Mouse (Mus musculus) left cerebral cortex, adult 8-10 months (tissue): ENCODE results near the gene Ror2. TPM values are rescaled to one million over a fixed set of nuclear protein-coding genes. Genes with fewer than 3 reads are reported as not detected.

ENCODE experiments used
- DNase-seq, 2 experiments: peaks; one replicate each; pipeline ENCODE4 v3.0.0; 2022; ENCODE audit warnings: low spot score in 2 of 2
- total RNA-seq, 4 experiments: library from RNA; stranded (reverse); gene quantifications; 2 replicates each; pipeline ENCODE4 v1.2.4; 2022

Ror2 gene
- total RNA-seq, 4 experiments from 2014 or later = 0.70 to 1.2 (median 0.99) TPM

- DNase-seq = no peak
These were observed 89.8 kb downstream of the Ror2 start for GRCm38 (mm10) chr13:53195951-53196677.

GRCm38 (mm10) chr13:53194306-53194705 is 91.6 kb downstream of the Ror2 start:
- no peak for DNase-seq

- DNase-seq = no peak
These were observed 92.2 kb downstream of the Ror2 start for GRCm38 (mm10) chr13:53193713-53194112.

GRCm38 (mm10) chr13:53192286-53192685 is 93.6 kb downstream of the Ror2 start:
- no peak for DNase-seq

GRCm38 (mm10) chr13:53191657-53192056 is 94.3 kb downstream of the Ror2 start:
- no peak for DNase-seq

- DNase-seq = no peak
These were observed 97.0 kb downstream of the Ror2 start for GRCm38 (mm10) chr13:53188935-53189334.

GRCm38 (mm10) chr13:53184858-53185257 is 101.1 kb downstream of the Ror2 start:
- no peak for DNase-seq

- DNase-seq = no peak
These were observed 101.8 kb downstream of the Ror2 start for GRCm38 (mm10) chr13:53184149-53184548.

GRCm38 (mm10) chr13:53183161-53183577 is 102.8 kb downstream of the Ror2 start:
- DNase-seq = no peak

- DNase-seq = no peak
These were observed 107.3 kb downstream of the Ror2 start for GRCm38 (mm10) chr13:53178594-53178993.

GRCm38 (mm10) chr13:53178171-53178570 is 107.8 kb downstream of the Ror2 start:
- no peak for DNase-seq

GRCm38 (mm10) chr13:53177424-53177718 is 108.6 kb downstream of the Ror2 start:
- no peak for DNase-seq

- DNase-seq = no peak
These were observed 109.1 kb downstream of the Ror2 start for GRCm38 (mm10) chr13:53176695-53177423.

GRCm38 (mm10) chr13:53175041-53175440 is 110.9 kb downstream of the Ror2 start:
- DNase-seq = no peak

- DNase-seq = no peak
These were observed 122.3 kb downstream of the Ror2 start for GRCm38 (mm10) chr13:53163671-53164070.

GRCm38 (mm10) chr13:53163060-53163459 is 122.9 kb downstream of the Ror2 start:
- DNase-seq = no peak

- no peak for DNase-seq
These were observed 126.4 kb downstream of the Ror2 start for GRCm38 (mm10) chr13:53159501-53159900.

- DNase-seq = no peak
These were observed 127.4 kb downstream of the Ror2 start for GRCm38 (mm10) chr13:53158405-53159005.

- DNase-seq = no peak
These were observed 129.0 kb downstream of the Ror2 start for GRCm38 (mm10) chr13:53156911-53157310.

- DNase-seq = no peak
These were observed 129.6 kb downstream of the Ror2 start for GRCm38 (mm10) chr13:53156282-53156681.

GRCm38 (mm10) chr13:53145511-53145910 is 140.4 kb downstream of the Ror2 start:
- DNase-seq = no peak

GRCm38 (mm10) chr13:53143076-53143475 is 142.8 kb downstream of the Ror2 start:
- DNase-seq = no peak

GRCm38 (mm10) chr13:53142268-53142667 is 143.7 kb downstream of the Ror2 start:
- DNase-seq = no peak
